Mouse (Mus musculus) mouse embryonic stem cell (cell line): ENCODE results near the gene Trim65.

ENCODE experiments used
- in situ Hi-C, 2 experiments: fragments of 300-500 bp; cut with MboI; formaldehyde crosslinking; loops; 1 replicate in 1 of 2; 3 replicates in 1 of 2; pipeline ENCODE4 v1.14.3; 2019 to 2020; ENCODE audit warnings: low sequenced_read_pairs in 2 of 2, low pct_unique_long_range_greater_than_20kb in 1 of 2, mixed read lengths in 1 of 2; ENCODE audit not compliant: unreplicated experiment in 1 of 2

The Trim65 gene

GRCm38 (mm10) chr11:116130488-116131205, at the start of gene Trim65:
Gene Trim65, minus strand, starts transcription at chr11:116131128.
- in situ Hi-C loops = no loop called here

GRCm38 (mm10) chr11:116178411-116179121, 47.6 kb upstream of the Trim65 start:
- in situ Hi-C loops = no loop called here

GRCm38 (mm10) chr11:116176010-116176409, 45.1 kb upstream of the Trim65 start:
- in situ Hi-C loops = no loop called here

GRCm38 (mm10) chr11:116174775-116175448, 44.0 kb upstream of the Trim65 start:
- in situ Hi-C loops = no loop called here

GRCm38 (mm10) chr11:116171959-116172358, 41.0 kb upstream of the Trim65 start:
- in situ Hi-C loops = no loop called here

GRCm38 (mm10) chr11:116170003-116170800, 39.3 kb upstream of the Trim65 start:
- in situ Hi-C loops = no loop called here

- in situ Hi-C loops = no loop called here
Measured at GRCm38 (mm10) chr11:116169214-116169613, 38.3 kb upstream of the Trim65 start.

- in situ Hi-C loops = no loop called here
Measured at GRCm38 (mm10) chr11:116167884-116168439, 37.0 kb upstream of the Trim65 start, which contains the start of gene Fbf1. Gene Fbf1, minus strand, starts transcription at chr11:116168166.

GRCm38 (mm10) chr11:116167232-116167631, 36.3 kb upstream of the Trim65 start:
- in situ Hi-C loops = no loop called here

- in situ Hi-C loops = no loop called here
Measured at GRCm38 (mm10) chr11:116163002-116163401, 32.1 kb upstream of the Trim65 start.

GRCm38 (mm10) chr11:116162146-116162545, 31.2 kb upstream of the Trim65 start:
- in situ Hi-C loops = no loop called here

- in situ Hi-C loops = no loop called here
Measured at GRCm38 (mm10) chr11:116161312-116161711, 30.4 kb upstream of the Trim65 start.

- in situ Hi-C loops = no loop called here
Measured at GRCm38 (mm10) chr11:116150960-116151359, 20.0 kb upstream of the Trim65 start.

GRCm38 (mm10) chr11:116149341-116149740, 18.4 kb upstream of the Trim65 start:
- in situ Hi-C loops = no loop called here

- in situ Hi-C loops = no loop called here
Measured at GRCm38 (mm10) chr11:116148761-116149221, 17.9 kb upstream of the Trim65 start.

GRCm38 (mm10) chr11:116146294-116146985, 15.5 kb upstream of the Trim65 start:
- in situ Hi-C loops = no loop called here

GRCm38 (mm10) chr11:116145481-116146293, 14.8 kb upstream of the Trim65 start:
- in situ Hi-C loops = no loop called here
